Comparison of ENCODE assay signal across 9 mouse cellular contexts in genomic region chr2:90470122-90470521, GRCm38 (mm10).
DNase-seq lines count a peak whose midpoint lies in the region; ATAC-seq and TF ChIP-seq lines count a peak whose summit lies in the region.
"Had no signal": no experiment of that assay in that cellular context is flagged by ENCODE, and none has a peak within 500 bp of the region (broad histone marks: within the 10 kb centered on the region; RNA-seq: fewer than 3 reads in every experiment).

No protein-coding gene starts in this region.

- H3K9me3 ChIP-seq in heart, embryonic 11.5 days (replicated peaks; ENCODE audit: control insufficient read depth, low read length), result no peaks in the 10 kb centered on the region
- no peaks in the 10 kb centered on the region for H3K9me3 ChIP-seq in forebrain, postnatal 0 days (ENCODE audit: low read length)

- peak; percentile 31 for TF ChIP-seq CTCF in layer of hippocampus, adult 2 months (conservative IDR thresholded peaks at IDR 0.05)
- no peak for TF ChIP-seq CTCF in forebrain, postnatal 0 days (IDR thresholded peaks at IDR 0.05; ENCODE audit: low read depth)

- no peaks in the 10 kb centered on the region for H3K27me3 ChIP-seq in heart, embryonic 11.5 days (ENCODE audit: control insufficient read depth, insufficient read depth, low read length)
- H3K27me3 ChIP-seq in forebrain, postnatal 0 days (ENCODE audit: insufficient read depth, low read length), result no peaks in the 10 kb centered on the region

- 26% methylated on average over 6 of the region's 6 CpGs for WGBS in heart, embryonic 11.5 days (ENCODE audit: insufficient replicate concordance)
- WGBS in forebrain, postnatal 0 days, result 44% methylated on average over 6 of the region's 6 CpGs

- no peaks in the 10 kb centered on the region for H3K36me3 ChIP-seq in heart, embryonic 11.5 days (ENCODE audit: control insufficient read depth, insufficient read depth, low read length)
- H3K36me3 ChIP-seq in forebrain, postnatal 0 days (ENCODE audit: insufficient read depth), result peaks cover 11% of the 10 kb centered on the region

- no peak overlapping the region for H3K9ac ChIP-seq in heart, embryonic 11.5 days (ENCODE audit: low read depth, low read length)
- no peak overlapping the region for H3K9ac ChIP-seq in forebrain, postnatal 0 days

- H3K4me3 ChIP-seq in heart, embryonic 11.5 days (ENCODE audit: low read depth, low read length), result no peak overlapping the region
- H3K4me3 ChIP-seq in layer of hippocampus, adult 2 months, result no peak overlapping the region
- H3K4me3 ChIP-seq in forebrain, postnatal 0 days (ENCODE audit: low read depth, low read length), result no peak overlapping the region

- H3K4me1 ChIP-seq in heart, embryonic 11.5 days (ENCODE audit: control insufficient read depth, insufficient read depth, low read length), result 0 out of 2 replicates have a peak, but pooled peaks cover 2% of the 10 kb centered on the region
- H3K4me1 ChIP-seq in forebrain, postnatal 0 days (ENCODE audit: insufficient read depth), result 0 out of 2 replicates have a peak, but pooled peaks cover under 1% of the 10 kb centered on the region

- 0 out of 2 replicates have a peak, but pooled peaks have one; percentile 56 for ATAC-seq in heart, embryonic 11.5 days (replicated peaks; ENCODE audit: insufficient number of reproducible peaks, low FRiP score, low TSS enrichment)
- no peak for ATAC-seq in forebrain, postnatal 0 days
- ATAC-seq: intestine, embryonic 16.5 days had no signal

- H3K4me2 ChIP-seq in heart, embryonic 11.5 days, result no peak overlapping the region
- no peak overlapping the region for H3K4me2 ChIP-seq in forebrain, postnatal 0 days (ENCODE audit: low read depth)

- H3K27ac ChIP-seq in heart, embryonic 11.5 days (ENCODE audit: low read depth, low read length), result no peak overlapping the region
- peak overlapping the region; percentile 15; the same call in 1 of the 2 replicates for H3K27ac ChIP-seq in layer of hippocampus, adult 2 months
- no peak overlapping the region for H3K27ac ChIP-seq in forebrain, postnatal 0 days (ENCODE audit: low read depth, low read length)

- DNase-seq in heart, adult 9 months (ENCODE audit: low spot score in 2 of 2), result no peak
- DNase-seq in layer of hippocampus, adult 2 months (ENCODE audit: low spot score in 2 of 2), result no peak
- no peak for DNase-seq in layer of hippocampus, adult 9-10 months (ENCODE audit: low spot score)
- peak; percentile 38 for DNase-seq in urinary bladder, postnatal 14 days (ENCODE audit: low spot score)
- no peak for DNase-seq in urinary bladder, adult 18-20 months (ENCODE audit: low spot score in 2 of 2)
- no peak for DNase-seq in forebrain, postnatal 0 days
- DNase-seq: cerebellum, adult 9-10 months had no signal
